Mouse (Mus musculus) forebrain, embryonic 11.5 days (tissue): ENCODE results near the gene Scn3b. TPM values are rescaled to one million over a fixed set of nuclear protein-coding genes. Genes with fewer than 3 reads are reported as not detected.

Source experiments
- ATAC-seq: fragments of 200-750 bp; cut with Nextera tagmentation; replicated peaks from 2 replicates; pipeline ENCODE4 v1.8.0; 2017; ENCODE audit warnings: moderate TSS enrichment; ENCODE audit not compliant: low FRiP score
- DNase-seq: peaks from one replicate; pipeline ENCODE4 v3.0.0-alpha.2; 2017; ENCODE audit warnings: low spot score
- H3K27ac ChIP-seq: fragments of 300-500 bp; sonication (generic); 2 replicates; pipeline ENCODE4 v1.5.1; 2014; ENCODE audit warnings: low read depth, low read length
- H3K27me3 ChIP-seq: fragments of 300-500 bp; sonication (generic); 2 replicates; pipeline ENCODE4 v1.6.1; 2014; ENCODE audit warnings: mild to moderate bottlenecking, low read length, mixed read lengths; ENCODE audit not compliant: control insufficient read depth, insufficient read depth
- H3K36me3 ChIP-seq: fragments of 300-500 bp; sonication (generic); 2 replicates; pipeline ENCODE4 v1.6.1; 2014; ENCODE audit warnings: mild to moderate bottlenecking, low read length, moderate library complexity, mixed read lengths; ENCODE audit not compliant: control insufficient read depth, insufficient read depth
- H3K4me1 ChIP-seq: fragments of 300-500 bp; sonication (generic); replicated peaks from 2 replicates; pipeline ENCODE4 v1.6.1; 2014; ENCODE audit warnings: low read length, mixed read lengths; ENCODE audit not compliant: control insufficient read depth, insufficient read depth
- H3K4me2 ChIP-seq: fragments of 300-500 bp; sonication (generic); 2 replicates; pipeline ENCODE4 v1.6.1; 2014; ENCODE audit warnings: low read depth, mild to moderate bottlenecking, low read length, moderate library complexity, mixed read lengths; ENCODE audit not compliant: severe bottlenecking
- H3K4me3 ChIP-seq: fragments of 300-500 bp; sonication (generic); 2 replicates; pipeline ENCODE4 v1.5.1; 2014; ENCODE audit warnings: low read depth, low read length
- H3K9ac ChIP-seq: fragments of 300-500 bp; sonication (generic); 2 replicates; pipeline ENCODE4 v1.6.1; 2014; ENCODE audit warnings: low read length
- H3K9me3 ChIP-seq: fragments of 300-500 bp; sonication (generic); 2 replicates; pipeline ENCODE4 v1.6.1; 2016; ENCODE audit warnings: low read length, mixed read lengths; ENCODE audit not compliant: control insufficient read depth
- WGBS: fragments of 180-500 bp; shearing (Covaris S2); extraction: QIAGEN DNeasy Blood & Tissue Kit; methylation state at CpG from one replicate; pipeline ENCODE4 v1.1.7; 2014; 5-methylcytosine and 5-hydroxymethylcytosine counted together
- polyA plus RNA-seq: library from polyadenylated mRNA; unstranded; fragments of >200 nt; fragmentation: Nextera tagmentation; extraction: Ambion mirVana; gene quantifications from 2 replicates; pipeline ENCODE4 v1.2.1, GENCODE M21; 2014

Gene Scn3b
- polyA plus RNA-seq, 1 experiment from 2014 or later = 9.7 TPM

- Histone ChIP-seq H3K9ac (no peak overlapping the region), H3K27ac (no peak overlapping the region), H3K4me1 (no peaks in the 10 kb centered on the region), H3K4me2 (no peak overlapping the region), H3K4me3 (no peak overlapping the region), H3K27me3 (no peaks in the 10 kb centered on the region), H3K9me3 (no peaks in the 10 kb centered on the region), H3K36me3 (no peaks in the 10 kb centered on the region)
- WGBS = 95% methylated on average over 7 of the region's 7 CpGs
- no peak for ATAC-seq
- DNase-seq = no peak
Observed at GRCm38 (mm10) chr9:40299323-40299722, 30.3 kb downstream of the Scn3b start.

GRCm38 (mm10) chr9:40300018-40300989 is 31.3 kb downstream of the Scn3b start:
- Histone ChIP-seq H3K9me3 (no peaks in the 10 kb centered on the region), H3K4me3 (no peak overlapping the region), H3K4me2 (no peak overlapping the region), H3K27me3 (no peaks in the 10 kb centered on the region), H3K27ac (no peak overlapping the region), H3K9ac (no peak overlapping the region), H3K4me1 (no peaks in the 10 kb centered on the region), H3K36me3 (no peaks in the 10 kb centered on the region)
- DNase-seq (no peak), ATAC-seq (no peak)
- WGBS = 89% methylated on average over 15 of the region's 15 CpGs

GRCm38 (mm10) chr9:40301475-40301874 is 32.5 kb downstream of the Scn3b start:
- no peaks in the 10 kb centered on the region for H3K9me3 ChIP-seq
- no peak for ATAC-seq
- 84% methylated on average over 5 of the region's 5 CpGs for WGBS
- H3K9ac ChIP-seq = no peak overlapping the region
- H3K4me2 ChIP-seq = no peak overlapping the region
- H3K27ac ChIP-seq = no peak overlapping the region
- H3K27me3 ChIP-seq = no peaks in the 10 kb centered on the region
- H3K36me3 ChIP-seq = no peaks in the 10 kb centered on the region
- no peak overlapping the region for H3K4me3 ChIP-seq
- H3K4me1 ChIP-seq = no peaks in the 10 kb centered on the region
- no peak for DNase-seq

GRCm38 (mm10) chr9:40302375-40302774 is 33.4 kb downstream of the Scn3b start:
- ATAC-seq (no peak), DNase-seq (no peak)
- no peaks in the 10 kb centered on the region for H3K36me3 ChIP-seq
- no peak overlapping the region for H3K27ac ChIP-seq
- H3K27me3 ChIP-seq = no peaks in the 10 kb centered on the region
- H3K9ac ChIP-seq = no peak overlapping the region
- no peak overlapping the region for H3K4me2 ChIP-seq
- WGBS = 91% methylated on average over 8 of the region's 8 CpGs
- H3K9me3 ChIP-seq = no peaks in the 10 kb centered on the region
- no peaks in the 10 kb centered on the region for H3K4me1 ChIP-seq
- H3K4me3 ChIP-seq = no peak overlapping the region

GRCm38 (mm10) chr9:40304243-40304642 is 35.2 kb downstream of the Scn3b start:
- Histone ChIP-seq H3K27me3 (no peaks in the 10 kb centered on the region), H3K4me2 (no peak overlapping the region), H3K4me1 (no peaks in the 10 kb centered on the region), H3K9ac (no peak overlapping the region), H3K4me3 (no peak overlapping the region), H3K9me3 (no peaks in the 10 kb centered on the region), H3K36me3 (no peaks in the 10 kb centered on the region), H3K27ac (no peak overlapping the region)
- DNase-seq (no peak), ATAC-seq (no peak)
- WGBS = 93% methylated on average over 8 of the region's 8 CpGs

- DNase-seq (no peak), ATAC-seq (no peak)
- WGBS = 93% methylated on average over 3 of the region's 3 CpGs
- Histone ChIP-seq H3K27ac (no peak overlapping the region), H3K9me3 (no peaks in the 10 kb centered on the region), H3K4me2 (no peak overlapping the region), H3K9ac (no peak overlapping the region), H3K27me3 (no peaks in the 10 kb centered on the region), H3K4me1 (no peaks in the 10 kb centered on the region), H3K36me3 (no peaks in the 10 kb centered on the region), H3K4me3 (no peak overlapping the region)
Observed at GRCm38 (mm10) chr9:40307311-40307710, 38.3 kb downstream of the Scn3b start.

- DNase-seq = no peak
- WGBS = 89% methylated on average over 6 of the region's 6 CpGs
Observed at GRCm38 (mm10) chr9:40309876-40310275, 40.9 kb downstream of the Scn3b start.

GRCm38 (mm10) chr9:40311813-40312212 is 42.8 kb downstream of the Scn3b start:
- H3K27me3 ChIP-seq = no peaks in the 10 kb centered on the region
- 76% methylated on average over 9 of the region's 9 CpGs for WGBS
- no peak overlapping the region for H3K4me2 ChIP-seq
- H3K9me3 ChIP-seq = no peaks in the 10 kb centered on the region
- H3K9ac ChIP-seq = no peak overlapping the region
- no peak for DNase-seq
- no peak overlapping the region for H3K27ac ChIP-seq
- ATAC-seq = no peak
- H3K4me1 ChIP-seq = no peaks in the 10 kb centered on the region
- no peak overlapping the region for H3K4me3 ChIP-seq
- no peaks in the 10 kb centered on the region for H3K36me3 ChIP-seq

More at GRCm38 (mm10) chr9:40309876-40310275, 40.9 kb downstream of the Scn3b start:
- Histone ChIP-seq H3K4me1 (no peaks in the 10 kb centered on the region), H3K4me3 (no peak overlapping the region), H3K9ac (no peak overlapping the region), H3K9me3 (no peaks in the 10 kb centered on the region), H3K27me3 (no peaks in the 10 kb centered on the region), H3K36me3 (no peaks in the 10 kb centered on the region), H3K27ac (no peak overlapping the region), H3K4me2 (no peak overlapping the region)
- ATAC-seq = no peak
